Mouse (Mus musculus) megakaryocyte, adult 5-6 weeks (primary cell): ENCODE measurements at regions not wholly inside any gene's neighbourhood (a gene's known extent, or its start where the extent isn't known, plus 50 kb on each side); places are given as distances from the start of the nearest gene placed in this dataset.
A peak's percentile ranks its signal among the peaks of the same experiment; 100 is the strongest.
"Not testable (repeated sequence)": the region's sequence is repeated elsewhere in the genome, so short reads cannot be mapped to it uniquely, and the experiment has no call there.

ENCODE experiments used
- ATAC-seq: 2 replicates; pipeline ENCODE4 v1.8.0; 2016; ENCODE audit warnings: mild to moderate bottlenecking, inconsistent platforms; ENCODE audit not compliant: poor library complexity, severe bottlenecking

GRCm38 (mm10) chr10:45852688-45853087, 275.1 kb downstream of the Hace1 start:
- no peak for ATAC-seq

DNA sequence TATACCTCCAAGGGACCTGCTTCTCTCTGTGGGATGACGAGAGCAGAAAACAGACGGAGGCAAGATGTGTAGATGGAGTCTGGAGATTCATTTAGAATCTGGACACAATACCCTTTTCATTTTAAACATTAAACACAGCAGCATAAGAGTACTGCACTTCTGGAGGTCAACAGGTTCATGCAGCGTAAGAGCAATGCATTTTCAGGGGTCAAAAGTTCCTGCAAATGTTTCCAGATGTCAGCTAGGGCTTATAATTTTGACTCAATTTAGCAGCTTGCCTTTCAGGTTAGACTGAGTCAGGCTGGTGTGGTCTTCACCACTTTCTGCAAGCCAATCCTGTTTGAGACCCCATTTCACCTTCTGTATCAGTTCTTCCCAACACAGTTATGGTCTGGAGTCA, 277.9 kb downstream of the Hace1 start:
- ATAC-seq: no peak

- peak; percentile 70 for ATAC-seq
These were observed 281.5 kb downstream of the Hace1 start for GRCm38 (mm10) chr10:45859137-45859536.

GRCm38 (mm10) chr10:45859909-45860308, 282.3 kb downstream of the Hace1 start:
- ATAC-seq: no peak

DNA sequence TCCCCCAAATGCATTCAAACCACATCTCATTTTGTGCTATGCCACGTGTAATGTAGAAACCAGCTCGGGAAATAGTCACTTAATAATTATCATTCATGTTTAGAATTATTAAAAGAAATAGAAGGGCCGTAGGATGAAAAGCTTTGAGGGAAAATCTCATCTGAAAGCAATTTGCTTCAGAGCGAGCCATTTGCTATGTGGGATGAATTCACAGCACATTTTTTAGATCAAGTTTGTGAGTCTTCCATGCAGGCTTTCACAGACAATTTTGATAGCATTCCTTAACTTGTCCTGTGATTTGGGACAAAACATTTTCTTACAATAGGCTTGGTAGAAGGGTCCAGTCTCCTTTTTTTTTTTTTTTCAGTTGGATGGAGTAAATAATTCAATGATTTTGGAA, 283.1 kb downstream of the Hace1 start:
- no peak for ATAC-seq

GRCm38 (mm10) chr10:45865793-45866192, 288.2 kb downstream of the Hace1 start:
- peak; percentile 52 for ATAC-seq

DNA sequence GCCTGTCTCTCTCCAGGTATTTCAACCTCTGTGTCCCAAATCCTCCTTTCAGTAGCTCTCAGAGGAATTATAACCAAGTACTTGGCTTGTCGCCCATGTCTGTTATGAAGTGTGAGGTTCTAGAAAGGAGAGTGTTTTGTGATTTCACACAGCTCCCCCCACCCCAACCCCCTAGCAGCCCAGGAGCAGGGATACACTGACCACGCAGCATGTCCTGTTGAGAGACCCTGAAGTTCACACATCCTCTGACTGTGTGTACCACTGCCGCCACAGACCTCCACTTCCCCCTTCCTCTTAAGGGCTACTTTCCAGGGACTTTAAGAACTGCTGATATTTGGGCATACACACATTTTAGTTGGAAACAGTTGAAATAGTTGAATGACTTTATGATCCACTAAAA, 289.2 kb downstream of the Hace1 start:
- ATAC-seq: no peak

- ATAC-seq: no peak
These were observed 293.4 kb downstream of the Hace1 start for GRCm38 (mm10) chr10:45871028-45871427.

GRCm38 (mm10) chr10:45872007-45872890, 294.6 kb downstream of the Hace1 start:
- ATAC-seq: no peak

- ATAC-seq: no peak
These were observed 296.5 kb downstream of the Hace1 start for GRCm38 (mm10) chr10:45873805-45874780.

DNA sequence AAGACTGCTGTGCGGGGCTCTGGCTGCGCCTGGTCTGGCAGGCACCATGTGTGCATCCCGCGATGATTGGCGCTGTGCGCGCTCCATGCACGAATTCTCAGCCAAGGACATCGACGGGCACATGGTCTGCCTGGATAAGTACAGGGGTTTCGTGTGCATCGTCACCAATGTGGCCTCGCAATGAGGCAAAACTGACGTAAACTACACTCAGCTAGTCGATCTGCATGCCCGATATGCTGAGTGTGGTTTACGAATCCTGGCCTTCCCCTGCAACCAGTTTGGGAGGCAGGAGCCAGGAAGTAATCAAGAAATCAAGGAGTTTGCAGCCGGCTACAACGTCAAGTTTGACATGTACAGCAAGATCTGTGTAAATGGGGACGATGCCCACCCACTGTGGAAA, 297.7 kb downstream of the Hace1 start:
- ATAC-seq: not testable (repeated sequence)

DNA sequence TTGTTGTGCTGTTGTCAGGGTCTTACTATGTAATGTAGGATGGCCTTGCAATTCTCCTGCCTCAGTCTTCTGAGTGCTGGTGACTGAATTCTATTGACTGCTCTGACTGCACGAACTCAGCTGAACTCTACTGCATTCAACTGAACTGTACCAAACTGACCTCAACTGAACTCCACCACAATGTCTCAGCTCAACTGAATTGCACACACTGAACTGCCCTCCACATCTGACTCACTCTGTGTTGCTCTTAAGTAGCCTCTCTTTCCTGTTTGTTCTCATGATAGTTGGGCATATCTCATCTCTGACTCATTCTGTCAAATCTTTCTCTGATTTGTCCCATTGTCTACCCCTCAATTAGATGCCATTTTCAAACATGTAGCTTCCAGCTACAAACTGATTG, 306.1 kb downstream of the Hace1 start:
- no peak for ATAC-seq

DNA sequence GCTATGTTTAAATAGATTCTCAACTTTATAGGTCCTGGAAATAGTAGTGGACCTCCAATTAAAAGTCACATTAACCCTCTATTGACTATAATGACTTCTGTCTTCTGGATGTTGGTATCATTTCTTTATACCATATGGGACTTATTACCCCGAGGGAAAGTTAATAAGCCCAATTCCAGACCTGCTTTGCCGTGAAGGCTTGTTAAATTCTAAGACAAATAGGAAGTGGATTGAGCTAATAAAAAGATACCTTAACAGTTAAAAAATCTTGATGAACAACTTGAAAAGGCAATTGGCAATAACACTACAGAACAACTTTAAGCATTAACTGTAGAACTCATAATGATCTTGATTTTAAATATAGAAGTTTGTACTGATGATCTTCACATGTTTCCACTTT, 309.0 kb downstream of the Hace1 start:
- ATAC-seq: no peak

GRCm38 (mm10) chr10:45888835-45889234, 311.2 kb downstream of the Hace1 start:
- no peak for ATAC-seq

DNA sequence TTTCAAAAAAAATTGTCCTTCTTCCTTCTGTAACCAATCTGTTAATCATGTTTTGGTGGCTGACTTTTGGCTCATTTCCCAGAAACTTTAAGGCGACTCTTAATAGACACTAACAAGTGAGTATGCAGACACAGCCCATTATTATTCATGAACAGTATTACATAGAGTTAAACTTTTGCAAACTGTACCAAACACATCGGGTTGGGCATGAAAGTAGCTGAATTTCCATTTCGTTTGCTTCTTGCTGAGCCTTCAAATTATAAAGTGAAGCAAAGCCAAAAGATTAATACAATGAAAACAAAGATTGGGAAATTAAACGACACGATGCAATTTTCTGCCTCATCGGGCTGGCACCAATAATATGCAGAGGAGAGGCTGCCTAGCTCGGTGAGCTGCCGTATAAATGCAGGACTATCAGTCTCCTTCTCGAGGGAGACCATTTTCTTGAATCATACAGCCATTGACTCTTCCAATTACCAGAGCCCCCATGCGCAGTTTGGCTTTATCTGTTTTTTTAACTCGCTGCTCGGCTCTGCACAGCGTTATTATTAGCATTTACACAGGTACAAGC, 311.8 kb downstream of the Hace1 start:
- ATAC-seq: no peak

DNA sequence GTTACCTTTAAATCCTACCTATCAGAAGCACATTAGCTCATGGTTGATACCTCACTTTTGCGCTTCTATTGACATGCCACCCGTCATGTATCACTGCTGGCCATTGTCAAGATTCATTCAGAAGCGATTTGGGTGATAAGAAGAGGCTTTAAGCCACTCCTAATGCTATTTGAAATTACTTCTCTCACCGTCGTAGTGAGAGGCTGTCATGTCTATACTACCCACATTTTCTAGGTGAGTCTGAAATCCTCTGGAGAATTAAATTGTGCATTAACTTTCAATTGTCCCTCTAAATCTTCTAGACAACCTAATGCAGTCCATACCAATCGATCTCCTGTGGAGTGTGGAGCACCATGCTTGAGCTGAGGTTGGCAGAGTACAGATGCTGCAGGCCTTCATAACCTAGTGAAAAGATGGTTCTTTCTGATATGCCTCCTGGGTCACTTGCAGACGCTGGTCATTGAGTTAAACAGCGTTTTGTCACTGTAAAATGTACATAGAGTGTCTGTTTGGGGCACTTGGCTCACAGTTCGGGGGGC, 312.5 kb downstream of the Hace1 start:
- ATAC-seq: no peak

GRCm38 (mm10) chr10:45892464-45892863, 314.8 kb downstream of the Hace1 start:
- no peak for ATAC-seq

- no peak for ATAC-seq
These were observed 316.5 kb downstream of the Hace1 start for GRCm38 (mm10) chr10:45893894-45894831.

DNA sequence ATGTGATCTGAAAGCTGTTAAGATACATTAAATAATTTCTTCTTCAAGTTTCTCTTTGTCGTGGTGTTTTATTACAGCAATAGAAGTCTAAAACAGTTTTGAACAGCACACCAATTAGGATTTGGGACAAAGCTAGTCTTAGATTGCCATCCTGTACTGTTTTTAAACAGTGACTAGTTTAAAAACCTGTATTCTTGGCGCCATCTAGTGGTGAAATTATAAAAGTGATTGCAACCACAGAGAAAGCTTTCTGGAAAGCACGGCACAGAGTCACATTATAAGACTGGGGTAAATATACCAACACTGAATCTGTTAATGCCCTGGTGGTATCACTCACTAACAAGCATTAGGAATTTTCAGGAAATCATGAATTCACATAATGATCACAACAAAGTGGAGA, 339.3 kb downstream of the Hace1 start:
- ATAC-seq: peak; percentile 56

- no peak for ATAC-seq
These were observed 348.1 kb downstream of the Hace1 start for GRCm38 (mm10) chr10:45925746-45926145.
